Mouse (Mus musculus) heart, embryonic 16.5 days (tissue): Measurements from ENCODE around the gene Olfr1087. TPM values are rescaled to one million over a fixed set of nuclear protein-coding genes. Genes with fewer than 3 reads are reported as not detected.
"Not testable (repeated sequence)": the region's sequence is repeated elsewhere in the genome, so short reads cannot be mapped to it uniquely, and the experiment has no call there.

Experiments used
- ATAC-seq: fragments of 200-750 bp; cut with Nextera tagmentation; replicated peaks from 2 replicates; pipeline ENCODE4 v1.8.0; 2017; ENCODE audit warnings: moderate number of reproducible peaks; ENCODE audit not compliant: insufficient read depth, low FRiP score; ENCODE audit errors: extremely low read depth
- H3K27ac ChIP-seq: fragments of 300-500 bp; sonication (generic); 2 replicates; pipeline ENCODE4 v1.5.1; 2014; ENCODE audit warnings: mild to moderate bottlenecking, low read length, control low read depth, moderate library complexity
- H3K27me3 ChIP-seq: fragments of 300-500 bp; sonication (generic); 2 replicates; pipeline ENCODE4 v1.6.1; 2014; ENCODE audit warnings: low read length, mixed read lengths; ENCODE audit not compliant: control insufficient read depth, insufficient read depth
- H3K36me3 ChIP-seq: fragments of 300-500 bp; sonication (generic); 2 replicates; pipeline ENCODE4 v1.6.1; 2014; ENCODE audit not compliant: control insufficient read depth, insufficient read depth
- H3K4me1 ChIP-seq: fragments of 300-500 bp; sonication (generic); 2 replicates; pipeline ENCODE4 v1.6.1; 2014; ENCODE audit warnings: low read length, mixed read lengths; ENCODE audit not compliant: control insufficient read depth, insufficient read depth
- H3K4me2 ChIP-seq: fragments of 300-500 bp; sonication (generic); 2 replicates; pipeline ENCODE4 v1.6.1; 2014; ENCODE audit warnings: low read depth, mild to moderate bottlenecking, control low read depth, low read length
- H3K4me3 ChIP-seq: fragments of 300-500 bp; sonication (generic); 2 replicates; pipeline ENCODE4 v1.5.1; 2014; ENCODE audit warnings: mild to moderate bottlenecking, control low read depth, low read length
- H3K9ac ChIP-seq: fragments of 300-500 bp; sonication (generic); 2 replicates; pipeline ENCODE4 v1.6.1; 2014; ENCODE audit warnings: low read length, control low read depth
- H3K9me3 ChIP-seq: fragments of 300-500 bp; sonication (generic); replicated peaks from 2 replicates; pipeline ENCODE4 v1.6.1; 2016; ENCODE audit warnings: low read length; ENCODE audit not compliant: control insufficient read depth
- WGBS: fragments of 180-500 bp; shearing (Covaris S2); extraction: QIAGEN DNeasy Blood & Tissue Kit; methylation state at CpG from one replicate; pipeline ENCODE4 v1.1.7; 2014; 5-methylcytosine and 5-hydroxymethylcytosine counted together
- polyA plus RNA-seq: library from polyadenylated mRNA; unstranded; fragments of >200 nt; fragmentation: Nextera tagmentation; extraction: Ambion mirVana; gene quantifications from 2 replicates; pipeline ENCODE4 v1.2.1, GENCODE M21; 2015

Olfr1087 gene
- polyA plus RNA-seq: not detected in 2 replicates

DNA sequence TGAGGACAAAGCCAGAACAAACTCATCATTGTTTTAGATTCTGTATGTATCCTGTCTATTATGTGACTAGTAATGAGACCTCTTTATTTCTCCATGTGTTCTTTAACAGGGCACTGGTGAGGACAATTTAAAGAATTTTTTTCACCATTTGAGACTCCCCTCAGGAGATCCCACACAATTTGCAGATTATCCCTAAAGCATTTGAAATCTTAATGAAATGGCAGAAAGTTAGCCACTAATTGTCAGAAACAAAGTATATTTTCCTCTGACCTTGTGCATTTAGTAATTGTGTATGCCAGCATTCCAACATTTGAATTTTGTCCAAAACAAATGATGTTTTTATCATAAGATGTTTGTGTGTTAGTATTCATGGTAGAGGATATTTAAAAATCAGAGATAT, at the start of gene Olfr1087:
Gene Olfr1087 (minus strand): TSS at position 101 of the 400 bp plus-strand sequence.
- no peak for ATAC-seq
- Histone ChIP-seq H3K9me3 (no peaks in the 10 kb centered on the region), H3K36me3 (no peaks in the 10 kb centered on the region), H3K4me1 (no peaks in the 10 kb centered on the region), H3K27me3 (no peaks in the 10 kb centered on the region), H3K27ac (no peak within 1 kb of the TSS), H3K9ac (no peak within 1 kb of the TSS), H3K4me3 (no peak within 1 kb of the TSS), H3K4me2 (no peak within 1 kb of the TSS)

- no peak for ATAC-seq
- Histone ChIP-seq H3K27me3 (no peaks in the 10 kb centered on the region), H3K36me3 (no peaks in the 10 kb centered on the region), H3K4me1 (no peaks in the 10 kb centered on the region), H3K4me3 (no peak within 1 kb of the TSS), H3K9me3 (no peaks in the 10 kb centered on the region), H3K4me2 (no peak within 1 kb of the TSS), H3K27ac (no peak within 1 kb of the TSS), H3K9ac (no peak within 1 kb of the TSS)
Measured at GRCm38 (mm10) chr2:86733601-86734000, 35.4 kb upstream of the Olfr1087 start, which contains the start of gene Olfr1089. Olfr1089 (minus strand) TSS chr2:86733701.

DNA sequence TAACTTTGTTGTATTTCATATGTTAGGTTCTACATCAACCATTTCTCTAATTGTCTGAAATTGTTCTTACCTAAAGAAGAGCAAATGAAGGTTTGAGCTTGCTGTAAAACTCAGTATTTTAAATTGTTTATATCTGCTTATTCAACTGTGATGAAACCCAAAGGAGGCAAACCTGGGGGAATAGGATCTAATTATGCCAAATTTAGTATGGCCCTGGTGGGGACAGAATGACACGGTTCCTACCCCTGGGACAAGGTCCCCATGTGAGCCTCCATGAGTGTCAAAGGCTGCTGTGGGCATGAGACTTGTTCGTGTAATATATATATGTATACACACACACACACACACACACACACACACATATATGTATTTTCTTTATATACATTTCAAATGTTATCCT, 18.2 kb downstream of the Olfr1087 start, which contains the start of gene Olfr1086:
Gene Olfr1086 (minus strand): TSS at position 101 of the 400 bp plus-strand sequence.
- Histone ChIP-seq H3K27ac (no peak within 1 kb of the TSS), H3K4me3 (no peak within 1 kb of the TSS), H3K4me2 (no peak within 1 kb of the TSS), H3K9ac (no peak within 1 kb of the TSS), H3K4me1 (no peaks in the 10 kb centered on the region), H3K27me3 (no peaks in the 10 kb centered on the region), H3K36me3 (no peaks in the 10 kb centered on the region), H3K9me3 (no peaks in the 10 kb centered on the region)
- no peak for ATAC-seq
- WGBS: 67% methylated on average over 2 of the region's 2 CpGs

DNA sequence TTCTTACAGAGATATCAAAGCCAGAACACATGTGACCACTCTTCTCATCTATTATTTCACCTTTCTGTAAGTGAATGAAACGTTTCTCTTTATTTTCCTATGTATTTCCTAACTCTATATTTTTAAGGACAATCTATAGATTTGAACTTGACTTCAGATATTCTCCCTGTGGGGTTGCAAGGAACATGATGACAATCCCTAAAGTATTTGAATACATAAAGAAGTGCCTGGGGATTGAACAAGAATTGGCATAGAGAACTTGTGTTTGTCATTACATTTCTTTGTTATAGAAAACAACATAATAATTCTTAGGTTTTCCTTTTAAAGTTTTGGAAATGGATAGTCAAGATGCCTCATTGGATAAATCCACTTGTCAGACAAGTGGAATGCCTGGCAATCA, 36.3 kb downstream of the Olfr1087 start, which contains the start of gene Olfr1085:
Gene Olfr1085 (minus strand): TSS at position 101 of the 400 bp plus-strand sequence.
- 22% methylated on average over 1 of the region's 1 CpGs for WGBS
- H3K36me3 ChIP-seq: no peaks in the 10 kb centered on the region
- no peaks in the 10 kb centered on the region for H3K27me3 ChIP-seq
- no peak within 1 kb of the TSS for H3K4me2 ChIP-seq
- no peak for ATAC-seq
- H3K27ac ChIP-seq: no peak within 1 kb of the TSS
- no peak within 1 kb of the TSS for H3K4me3 ChIP-seq
- no peaks in the 10 kb centered on the region for H3K9me3 ChIP-seq
- no peaks in the 10 kb centered on the region for H3K4me1 ChIP-seq
- H3K9ac ChIP-seq: no peak within 1 kb of the TSS

- H3K4me2 ChIP-seq, H3K4me3 ChIP-seq, H3K27ac ChIP-seq, H3K36me3 ChIP-seq, H3K9ac ChIP-seq, H3K27me3 ChIP-seq, H3K9me3 ChIP-seq, H3K4me1 ChIP-seq, ATAC-seq: not testable (repeated sequence)
- 70% methylated on average over 1 of the region's 1 CpGs for WGBS
Measured at GRCm38 (mm10) chr2:86639625-86640024, 58.6 kb downstream of the Olfr1087 start, which contains the start of gene Olfr1084. Olfr1084 (minus strand) TSS chr2:86639725.

Other genes with a start within 250 kb of the Olfr1087 start
- not detected in 2 replicates for gene Olfr1065, start 247.8 kb downstream of the Olfr1087 start, polyA plus RNA-seq
- not detected in 2 replicates for gene Olfr1066, start 242.1 kb downstream of the Olfr1087 start, polyA plus RNA-seq
- gene Olfr228, start 211.0 kb downstream of the Olfr1087 start, polyA plus RNA-seq: not detected in 2 replicates
- gene Olfr1076, start 189.9 kb downstream of the Olfr1087 start, polyA plus RNA-seq: not detected in 2 replicates
- not detected in 2 replicates for gene Olfr1079, start 155.9 kb downstream of the Olfr1087 start, polyA plus RNA-seq
- gene Olfr1080, start 140.2 kb downstream of the Olfr1087 start, polyA plus RNA-seq: not detected in 2 replicates
- gene Olfr1082, start 99.4 kb downstream of the Olfr1087 start, polyA plus RNA-seq: not detected in 2 replicates
- gene Olfr1084, start 58.7 kb downstream of the Olfr1087 start, polyA plus RNA-seq: not detected in 2 replicates
- gene Olfr1085, start 36.4 kb downstream of the Olfr1087 start, polyA plus RNA-seq: not detected in 2 replicates
- gene Olfr1086, start 18.3 kb downstream of the Olfr1087 start, polyA plus RNA-seq: not detected in 2 replicates
- not detected in 2 replicates for gene Olfr1089, start 35.3 kb upstream of the Olfr1087 start, polyA plus RNA-seq
- not detected in 2 replicates for gene Olfr1090, start 60.6 kb upstream of the Olfr1087 start, polyA plus RNA-seq
- not detected in 2 replicates for gene Olfr1093, start 84.1 kb upstream of the Olfr1087 start, polyA plus RNA-seq
- not detected in 2 replicates for gene Olfr141, start 111.6 kb upstream of the Olfr1087 start, polyA plus RNA-seq
- not detected in 2 replicates for gene Olfr1094, start 126.3 kb upstream of the Olfr1087 start, polyA plus RNA-seq
- gene Olfr1095, start 153.3 kb upstream of the Olfr1087 start, polyA plus RNA-seq: not detected in 2 replicates
- not detected in 2 replicates for gene Gm13723, start 176.4 kb upstream of the Olfr1087 start, polyA plus RNA-seq
- not detected in 2 replicates for gene Olfr1097, start 193.8 kb upstream of the Olfr1087 start, polyA plus RNA-seq
- gene Olfr1098, start 226.2 kb upstream of the Olfr1087 start, polyA plus RNA-seq: not detected in 2 replicates